Mouse (Mus musculus): ENCODE results near the gene BC016579. TPM values are rescaled to one million over a fixed set of nuclear protein-coding genes. Genes with fewer than 3 reads are reported as not detected.

Gene BC016579
- not detected for total RNA-seq (2021)

- DNase-seq = no peak
- intact Hi-C loops (cut with DNase I) = no loop called here
These were observed at the start of gene BC016579 for GRCm38 (mm10) chr16:45653934-45654332. Gene BC016579 (minus strand): TSS chr16:45654068.

- intact Hi-C loops (cut with DNase I) = no loop called here
- no peak for DNase-seq
These were observed 45.4 kb upstream of the BC016579 start for GRCm38 (mm10) chr16:45699301-45699700.

- intact Hi-C loops (cut with DNase I) = no loop called here
- no peak for DNase-seq
These were observed 44.1 kb upstream of the BC016579 start for GRCm38 (mm10) chr16:45697996-45698395.

GRCm38 (mm10) chr16:45695445-45696160 is 41.7 kb upstream of the BC016579 start:
- no peak for DNase-seq
- intact Hi-C loops (cut with DNase I) = no loop called here

GRCm38 (mm10) chr16:45693558-45693957 is 39.7 kb upstream of the BC016579 start, which contains the start of gene Tmprss7:
Gene Tmprss7 (minus strand): TSS chr16:45693658.
- intact Hi-C loops (cut with DNase I) = no loop called here
- DNase-seq = no peak

- intact Hi-C loops (cut with DNase I) = no loop called here
- DNase-seq = no peak
These were observed 39.0 kb upstream of the BC016579 start for GRCm38 (mm10) chr16:45692851-45693250.

GRCm38 (mm10) chr16:45690178-45690577 is 36.3 kb upstream of the BC016579 start:
- intact Hi-C loops (cut with DNase I) = no loop called here
- DNase-seq = no peak

GRCm38 (mm10) chr16:45686833-45687232 is 33.0 kb upstream of the BC016579 start:
- intact Hi-C loops (cut with DNase I) = loop anchor here (10.0 kb wide), 1 partner anchor 108 kb away; no protein-coding TSS in a partner anchor
- no peak for DNase-seq

GRCm38 (mm10) chr16:45685295-45685694 is 31.4 kb upstream of the BC016579 start:
- DNase-seq = no peak
- intact Hi-C loops (cut with DNase I) = loop anchor here (1.0 to 10.0 kb wide), 2 partner anchors 110 to 282 kb away; no protein-coding TSS in a partner anchor

- intact Hi-C loops (cut with DNase I) = loop anchor here (1.0 to 10.0 kb wide), 3 partner anchors 110 to 337 kb away; no protein-coding TSS in a partner anchor
- DNase-seq = peak; percentile 53 to 72
These were observed 30.9 kb upstream of the BC016579 start for GRCm38 (mm10) chr16:45684815-45685214.

GRCm38 (mm10) chr16:45676462-45676861 is 22.6 kb upstream of the BC016579 start:
- DNase-seq = no peak
- intact Hi-C loops (cut with DNase I) = no loop called here

GRCm38 (mm10) chr16:45670005-45670404 is 16.1 kb upstream of the BC016579 start:
- no peak for DNase-seq
- intact Hi-C loops (cut with DNase I) = no loop called here

GRCm38 (mm10) chr16:45668178-45668577 is 14.3 kb upstream of the BC016579 start:
- intact Hi-C loops (cut with DNase I) = no loop called here

GRCm38 (mm10) chr16:45666136-45666535 is 12.3 kb upstream of the BC016579 start:
- DNase-seq = no peak
- intact Hi-C loops (cut with DNase I) = no loop called here

More at GRCm38 (mm10) chr16:45668178-45668577, 14.3 kb upstream of the BC016579 start:
- DNase-seq = no peak

- no peak for DNase-seq
These were observed 8.5 kb upstream of the BC016579 start for GRCm38 (mm10) chr16:45662381-45662780.

GRCm38 (mm10) chr16:45659596-45659995 is 5.7 kb upstream of the BC016579 start:
- intact Hi-C loops (cut with DNase I) = no loop called here
- DNase-seq = no peak

More at GRCm38 (mm10) chr16:45662381-45662780, 8.5 kb upstream of the BC016579 start:
- intact Hi-C loops (cut with DNase I) = no loop called here

GRCm38 (mm10) chr16:45658248-45658647 is 4.4 kb upstream of the BC016579 start:
- intact Hi-C loops (cut with DNase I) = no loop called here

GRCm38 (mm10) chr16:45657574-45658159 is 3.8 kb upstream of the BC016579 start:
- no peak for DNase-seq
- intact Hi-C loops (cut with DNase I) = no loop called here

More at GRCm38 (mm10) chr16:45658248-45658647, 4.4 kb upstream of the BC016579 start:
- DNase-seq = no peak

GRCm38 (mm10) chr16:45654465-45654864 is 597 bp upstream of the BC016579 start:
- no peak for DNase-seq
- intact Hi-C loops (cut with DNase I) = no loop called here

GRCm38 (mm10) chr16:45653009-45653933 is 597 bp downstream of the BC016579 start:
- DNase-seq = no peak
- intact Hi-C loops (cut with DNase I) = no loop called here

GRCm38 (mm10) chr16:45651497-45651896 is 2.4 kb downstream of the BC016579 start:
- no peak for DNase-seq

More at GRCm38 (mm10) chr16:45651497-45651896, 2.4 kb downstream of the BC016579 start:
- intact Hi-C loops (cut with DNase I) = no loop called here
